Mouse (Mus musculus) small intestine, adult 2 months (tissue): ENCODE data around the gene Camta1.

ENCODE experiments used
- CTCF ChIP-seq: fragments of 200-500 bp; IDR thresholded peaks from 2 replicates; pipeline ENCODE4 v1.5.1; 2012; ENCODE audit warnings: low read depth, mild to moderate bottlenecking, control low read depth, inconsistent platforms, low read length, moderate library complexity, mixed read lengths; ENCODE audit not compliant: insufficient replicate concordance, insufficient read length; ENCODE audit errors: extremely low read depth
- POLR2A ChIP-seq: fragments of 200-500 bp; IDR thresholded peaks from 2 replicates; pipeline ENCODE4 v1.6.1; 2012; ENCODE audit warnings: low read depth, mild to moderate bottlenecking, control low read depth, inconsistent platforms, low read length, moderate library complexity

- no peak for TF ChIP-seq CTCF
- no peak for TF ChIP-seq POLR2A
Observed at GRCm38 (mm10) chr4:151901422-151901821, 39.7 kb upstream of the Camta1 start.
